Mouse (Mus musculus) midbrain, embryonic 15.5 days (tissue): ENCODE measurements at regions not wholly inside any gene's neighbourhood (a gene's known extent, or its start where the extent isn't known, plus 50 kb on each side); places are given as distances from the start of the nearest gene placed in this dataset.

ENCODE experiments used
- ATAC-seq: fragments of 200-750 bp; cut with Nextera tagmentation; replicated peaks from 2 replicates; pipeline ENCODE4 v1.8.0; 2017; ENCODE audit warnings: moderate TSS enrichment
- H3K27ac ChIP-seq: fragments of 300-500 bp; sonication (generic); 2 replicates; pipeline ENCODE4 v1.5.1; 2015; ENCODE audit warnings: mild to moderate bottlenecking, inconsistent platforms
- H3K27me3 ChIP-seq: fragments of 300-500 bp; sonication (generic); replicated peaks from 2 replicates; pipeline ENCODE4 v1.6.1; 2015; ENCODE audit warnings: inconsistent platforms
- H3K36me3 ChIP-seq: fragments of 300-500 bp; sonication (generic); replicated peaks from 2 replicates; pipeline ENCODE4 v1.6.1; 2015; ENCODE audit warnings: inconsistent platforms
- H3K4me1 ChIP-seq: fragments of 300-500 bp; sonication (generic); 2 replicates; pipeline ENCODE4 v1.6.1; 2015; ENCODE audit warnings: inconsistent platforms
- H3K4me2 ChIP-seq: fragments of 300-500 bp; sonication (generic); 2 replicates; pipeline ENCODE4 v1.6.1; 2015; ENCODE audit warnings: inconsistent platforms, mild to moderate bottlenecking, moderate library complexity
- H3K4me3 ChIP-seq: fragments of 300-500 bp; sonication (generic); 2 replicates; pipeline ENCODE4 v1.5.1; 2015; ENCODE audit warnings: mild to moderate bottlenecking, inconsistent platforms
- H3K9ac ChIP-seq: fragments of 300-500 bp; sonication (generic); 2 replicates; pipeline ENCODE4 v1.6.1; 2015; ENCODE audit warnings: mild to moderate bottlenecking, inconsistent platforms
- H3K9me3 ChIP-seq: fragments of 300-500 bp; sonication (generic); 2 replicates; pipeline ENCODE4 v1.6.1; 2016; ENCODE audit warnings: inconsistent platforms
- WGBS: fragments of 180-500 bp; shearing (Covaris S2); methylation state at CpG from one replicate; pipeline ENCODE4 v1.1.7; 2015; ENCODE audit warnings: mixed read lengths; 5-methylcytosine and 5-hydroxymethylcytosine counted together

DNA sequence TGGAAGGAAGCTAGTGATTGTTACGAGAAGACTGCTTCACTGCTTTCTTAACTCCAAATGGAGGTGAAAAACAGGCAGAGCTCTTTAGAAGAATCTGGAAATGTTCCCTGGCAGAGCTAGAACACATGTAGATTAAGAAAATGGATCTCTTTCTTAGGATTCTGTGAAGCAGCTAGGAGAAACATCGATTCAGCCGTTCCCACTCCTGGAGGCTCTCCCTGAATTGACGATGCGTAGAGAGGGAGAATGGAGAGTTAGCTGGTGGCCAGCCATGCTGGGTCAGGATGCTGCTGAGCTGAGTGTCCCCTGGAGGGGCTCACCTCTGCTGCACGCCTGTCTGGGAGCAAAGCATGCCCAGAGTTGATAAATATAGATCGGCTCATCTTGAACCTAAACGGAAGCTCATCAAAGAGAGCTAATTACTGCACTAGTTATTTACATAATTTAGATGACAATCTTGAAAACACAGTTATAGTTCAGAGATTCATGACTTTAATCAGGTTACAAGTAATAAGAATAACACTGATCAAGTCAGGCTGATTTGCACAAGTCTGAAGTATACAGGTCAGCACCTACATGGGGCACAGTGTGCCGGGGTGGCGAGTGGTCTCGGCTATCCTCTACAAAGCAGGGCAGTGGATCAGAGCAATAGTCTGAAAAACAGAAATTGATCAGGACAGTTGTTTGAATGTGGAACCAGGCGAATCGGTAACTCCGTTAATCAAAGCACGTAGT is 273.0 kb downstream of the Rngtt start:
- H3K9ac ChIP-seq: no peak overlapping the region
- ATAC-seq: no peak
- peaks cover 18% of the 10 kb centered on the region for H3K4me1 ChIP-seq
- H3K9me3 ChIP-seq: no peaks in the 10 kb centered on the region
- 74% methylated on average over 15 of the region's 15 CpGs for WGBS
- H3K36me3 ChIP-seq: no peaks in the 10 kb centered on the region
- no peaks in the 10 kb centered on the region for H3K27me3 ChIP-seq
- H3K27ac ChIP-seq: no peak overlapping the region
- no peak overlapping the region for H3K4me3 ChIP-seq
- no peak overlapping the region for H3K4me2 ChIP-seq

DNA sequence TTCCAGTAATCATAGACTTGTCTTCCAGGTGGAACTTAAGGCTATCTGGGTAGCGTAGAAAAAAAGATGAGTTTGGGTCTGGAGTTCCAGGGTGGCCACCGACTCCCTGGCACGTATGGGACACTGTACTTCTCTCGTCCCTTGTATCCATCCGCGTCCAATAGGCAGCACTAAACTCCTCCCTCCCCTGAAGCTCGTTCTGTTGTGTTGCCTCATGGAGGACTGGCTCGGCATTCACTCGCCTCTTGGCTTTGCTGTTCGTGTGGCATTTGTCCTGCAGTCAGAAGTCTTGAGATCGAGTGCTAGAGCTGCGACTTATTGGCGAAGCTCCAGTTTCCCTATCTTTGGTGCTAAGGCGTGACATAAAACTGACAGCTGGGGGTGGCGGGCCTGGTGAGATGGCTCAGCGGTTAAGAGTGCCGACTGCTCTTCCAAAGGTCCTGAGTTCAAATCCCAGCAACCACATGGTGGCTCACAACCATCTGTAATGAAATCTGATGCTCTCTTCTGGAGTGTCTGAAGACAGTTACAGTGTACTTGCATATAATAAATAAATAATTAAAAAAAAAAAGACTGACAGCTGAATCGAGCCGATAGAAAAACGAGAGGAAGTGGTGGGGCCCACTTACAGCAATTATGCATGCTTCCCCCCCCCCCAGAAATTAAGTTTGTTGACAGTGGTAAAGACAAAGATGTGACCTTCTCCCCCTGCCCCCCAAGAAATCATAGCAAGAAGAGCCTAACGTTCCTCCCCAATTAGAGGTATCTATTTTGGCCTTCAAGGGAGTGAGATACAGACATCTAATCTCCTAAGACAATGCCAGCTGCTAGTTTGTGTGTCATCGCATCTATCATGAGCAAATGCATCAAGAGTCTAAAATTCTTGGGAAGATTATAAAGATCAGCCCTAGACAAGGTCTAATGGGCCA is 274.1 kb downstream of the Rngtt start:
- no peak for ATAC-seq
- Histone ChIP-seq H3K4me2 (no peak overlapping the region), H3K4me1 (peaks cover 22% of the 10 kb centered on the region), H3K4me3 (no peak overlapping the region), H3K9me3 (no peaks in the 10 kb centered on the region), H3K9ac (no peak overlapping the region), H3K27me3 (no peaks in the 10 kb centered on the region), H3K36me3 (no peaks in the 10 kb centered on the region), H3K27ac (no peak overlapping the region)
- 90% methylated on average over 22 of the region's 22 CpGs for WGBS

GRCm38 (mm10) chr4:33585821-33586220 is 275.7 kb downstream of the Rngtt start:
- no peaks in the 10 kb centered on the region for H3K27me3 ChIP-seq
- H3K4me3 ChIP-seq: no peak overlapping the region
- H3K9ac ChIP-seq: no peak overlapping the region
- WGBS: 79% methylated on average over 6 of the region's 6 CpGs
- H3K27ac ChIP-seq: peak overlapping the region; percentile 63; the same call in 1 of the 2 replicates
- no peaks in the 10 kb centered on the region for H3K9me3 ChIP-seq
- H3K4me1 ChIP-seq: peaks cover 26% of the 10 kb centered on the region
- ATAC-seq: no peak
- H3K4me2 ChIP-seq: no peak overlapping the region
- H3K36me3 ChIP-seq: no peaks in the 10 kb centered on the region

DNA sequence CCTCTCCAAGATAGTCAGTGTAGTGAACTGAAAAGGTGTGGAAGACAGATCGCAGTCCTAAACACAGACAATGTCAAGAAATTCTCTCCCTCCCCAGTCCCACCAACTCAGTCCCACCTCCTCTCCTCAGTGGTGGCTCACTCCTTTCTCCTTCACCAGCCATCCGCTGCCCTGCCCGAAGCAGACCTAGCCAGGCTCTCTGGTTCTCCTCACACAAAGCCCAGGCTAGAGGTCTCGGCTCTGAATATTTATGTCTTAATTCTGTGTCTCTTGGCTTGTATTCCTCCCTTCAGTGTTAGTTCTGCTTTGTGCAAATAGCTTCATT is 276.1 kb downstream of the Rngtt start:
- 22% methylated on average over 4 of the region's 4 CpGs for WGBS
- peaks cover 26% of the 10 kb centered on the region for H3K4me1 ChIP-seq
- H3K27me3 ChIP-seq: no peaks in the 10 kb centered on the region
- H3K9ac ChIP-seq: no peak overlapping the region
- H3K27ac ChIP-seq: peak overlapping the region; percentile 63
- H3K36me3 ChIP-seq: no peaks in the 10 kb centered on the region
- no peak overlapping the region for H3K4me3 ChIP-seq
- H3K9me3 ChIP-seq: no peaks in the 10 kb centered on the region
- peak overlapping the region; percentile 46 for H3K4me2 ChIP-seq
- ATAC-seq: peak; percentile 32

DNA sequence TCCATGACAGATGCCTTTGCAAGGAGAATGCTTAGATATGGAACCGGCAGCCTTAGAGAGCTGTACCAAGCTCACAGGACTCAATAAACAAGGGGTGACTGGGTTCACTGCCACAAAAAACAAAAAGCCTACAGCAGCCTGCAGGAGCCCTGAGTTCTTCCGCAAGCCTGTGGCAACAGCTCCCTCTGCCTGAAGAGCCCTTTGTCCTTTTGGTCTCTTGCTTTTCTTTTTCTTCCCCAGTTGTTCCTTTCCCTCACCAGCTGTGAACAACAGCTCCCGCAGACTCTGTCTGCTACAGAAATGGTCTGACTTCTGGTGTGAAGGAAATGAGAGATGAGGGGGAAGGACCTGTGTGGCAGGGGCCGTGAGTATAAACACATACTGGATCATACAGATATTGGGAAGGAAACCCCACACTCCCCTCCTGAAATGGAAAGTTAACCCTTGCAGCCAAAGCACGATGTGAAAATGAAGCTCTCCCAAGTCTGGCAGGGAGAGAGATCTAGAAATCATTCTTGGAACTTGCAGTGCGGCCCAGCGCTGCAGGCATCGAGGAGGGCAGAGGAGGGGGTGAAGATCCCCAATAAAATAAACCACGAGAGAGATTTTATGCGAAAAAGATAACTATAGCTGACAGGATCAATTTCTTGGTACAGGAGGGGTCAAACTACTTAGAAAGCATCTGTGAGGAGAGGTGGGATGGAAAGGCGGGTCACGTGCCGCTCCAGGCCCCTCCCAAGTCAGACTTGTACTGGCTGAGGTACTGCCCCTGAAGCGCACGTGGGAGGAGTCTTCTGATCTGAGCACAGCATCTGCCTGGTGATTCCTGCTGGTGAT is 276.7 kb downstream of the Rngtt start:
- peak overlapping the region; percentile 23 for H3K4me3 ChIP-seq
- 0 out of 2 replicates have a peak overlapping the region, but pooled peaks have one; percentile 5 for H3K9ac ChIP-seq
- WGBS: 5% methylated on average over 15 of the region's 15 CpGs
- no peaks in the 10 kb centered on the region for H3K36me3 ChIP-seq
- peak overlapping the region; percentile 46 for H3K4me2 ChIP-seq
- H3K27me3 ChIP-seq: no peaks in the 10 kb centered on the region
- peak; percentile 86 for ATAC-seq
- no peaks in the 10 kb centered on the region for H3K9me3 ChIP-seq
- peaks cover 26% of the 10 kb centered on the region for H3K4me1 ChIP-seq
- peak overlapping the region; percentile 63 for H3K27ac ChIP-seq

DNA sequence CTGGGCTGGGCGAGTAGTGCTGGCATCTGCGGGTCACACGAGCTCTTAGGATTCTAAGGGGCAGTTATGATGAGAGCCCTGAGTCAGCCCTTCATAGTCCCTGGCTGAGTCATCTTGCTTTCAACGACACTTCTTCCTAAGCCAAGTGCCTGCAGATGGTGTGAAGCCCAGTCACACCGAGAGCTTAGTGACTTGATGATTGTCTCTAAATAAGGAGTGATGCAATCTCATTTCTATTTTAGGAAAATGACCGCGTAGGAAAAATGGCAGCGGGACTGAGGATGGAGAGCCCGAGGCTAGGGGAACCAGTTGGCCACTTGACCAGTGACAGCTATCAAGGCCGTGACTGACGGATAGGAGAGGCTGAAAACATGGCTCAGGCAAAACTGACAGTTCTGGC is 277.6 kb downstream of the Rngtt start:
- peak; percentile 15; the same call in 1 of the 2 replicates for ATAC-seq
- Histone ChIP-seq H3K4me2 (no peak overlapping the region; the same call in 1 of the 2 replicates), H3K4me3 (no peak overlapping the region), H3K9me3 (no peaks in the 10 kb centered on the region), H3K36me3 (no peaks in the 10 kb centered on the region), H3K9ac (no peak overlapping the region), H3K27ac (no peak overlapping the region), H3K4me1 (peaks cover 26% of the 10 kb centered on the region), H3K27me3 (no peaks in the 10 kb centered on the region)
- WGBS: 70% methylated on average over 11 of the region's 11 CpGs

DNA sequence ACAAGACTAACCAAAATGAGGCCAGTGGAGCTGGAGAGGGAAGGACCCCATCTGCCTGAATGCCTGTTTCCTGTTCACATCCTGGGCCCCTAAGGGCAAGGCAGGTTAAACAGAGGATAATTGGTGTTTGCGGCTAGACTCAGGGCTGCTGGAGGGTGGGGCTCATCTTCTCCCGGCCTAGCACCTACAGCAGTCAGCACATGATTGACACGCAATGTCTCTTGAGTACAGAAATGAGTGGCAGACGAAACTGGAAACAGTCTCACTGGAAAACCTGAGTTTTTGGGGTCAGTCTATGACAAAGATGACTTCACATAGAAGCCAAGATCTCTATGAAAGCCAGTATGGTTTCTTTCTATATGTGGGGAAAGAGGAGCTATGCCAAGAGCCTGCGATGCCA is 278.0 kb downstream of the Rngtt start:
- no peak overlapping the region for H3K9ac ChIP-seq
- no peak overlapping the region for H3K27ac ChIP-seq
- no peaks in the 10 kb centered on the region for H3K9me3 ChIP-seq
- no peak for ATAC-seq
- H3K4me3 ChIP-seq: no peak overlapping the region
- no peak overlapping the region for H3K4me2 ChIP-seq
- H3K4me1 ChIP-seq: peaks cover 26% of the 10 kb centered on the region
- no peaks in the 10 kb centered on the region for H3K27me3 ChIP-seq
- H3K36me3 ChIP-seq: no peaks in the 10 kb centered on the region
- 90% methylated on average over 5 of the region's 5 CpGs for WGBS

GRCm38 (mm10) chr4:33589207-33589606 is 279.1 kb downstream of the Rngtt start:
- Histone ChIP-seq H3K4me1 (peaks cover 26% of the 10 kb centered on the region), H3K27me3 (no peaks in the 10 kb centered on the region; the same call in 1 of the 2 replicates), H3K9ac (no peak overlapping the region), H3K4me3 (no peak overlapping the region), H3K27ac (peak overlapping the region; percentile 30; the same call in 1 of the 2 replicates), H3K9me3 (no peaks in the 10 kb centered on the region), H3K4me2 (peak overlapping the region; percentile 33), H3K36me3 (no peaks in the 10 kb centered on the region)
- ATAC-seq: peak; percentile 25; the same call in 1 of the 2 replicates
- WGBS: 5% methylated on average over 8 of the region's 8 CpGs

DNA sequence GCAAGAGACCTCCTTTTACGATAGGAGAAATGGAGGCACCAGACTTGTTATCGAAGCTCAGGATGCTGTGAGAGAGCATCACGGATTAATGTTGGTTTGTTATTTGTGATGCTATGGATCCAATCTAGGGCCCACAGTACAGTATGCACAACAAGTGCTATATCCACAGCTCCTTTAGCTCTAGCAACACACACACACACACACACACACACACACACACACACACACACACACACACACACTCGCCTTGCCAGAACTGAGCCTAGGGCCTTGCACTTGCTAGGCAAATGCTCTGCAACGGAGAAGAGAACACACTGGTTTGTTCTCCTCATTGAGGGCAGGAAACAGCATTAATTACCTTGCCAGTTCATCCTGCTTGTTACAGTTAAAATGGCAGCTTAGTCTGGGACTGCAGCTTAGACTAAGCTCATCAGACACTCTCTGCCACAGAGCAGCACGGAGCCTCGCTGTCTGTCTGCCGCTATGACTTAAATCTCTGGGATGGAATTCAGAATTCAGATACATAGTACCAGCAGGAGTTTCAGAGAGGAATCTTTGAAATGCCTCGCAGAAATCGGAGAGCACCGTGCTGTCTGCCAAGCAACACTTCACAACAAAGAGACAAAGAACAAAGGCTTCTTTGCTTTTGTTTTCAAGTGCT is 285.0 kb downstream of the Rngtt start:
- Histone ChIP-seq H3K9ac (no peak overlapping the region), H3K4me1 (peaks cover 12% of the 10 kb centered on the region), H3K27ac (peak overlapping the region; percentile 72), H3K4me2 (no peak overlapping the region), H3K9me3 (no peaks in the 10 kb centered on the region), H3K27me3 (peaks cover 4% of the 10 kb centered on the region), H3K4me3 (no peak overlapping the region), H3K36me3 (no peaks in the 10 kb centered on the region)
- ATAC-seq: peak; percentile 70
- 28% methylated on average over 10 of the region's 11 CpGs for WGBS

GRCm38 (mm10) chr4:33595763-33596162 is 285.7 kb downstream of the Rngtt start:
- peak overlapping the region; percentile 72 for H3K27ac ChIP-seq
- ATAC-seq: peak; percentile 46

DNA sequence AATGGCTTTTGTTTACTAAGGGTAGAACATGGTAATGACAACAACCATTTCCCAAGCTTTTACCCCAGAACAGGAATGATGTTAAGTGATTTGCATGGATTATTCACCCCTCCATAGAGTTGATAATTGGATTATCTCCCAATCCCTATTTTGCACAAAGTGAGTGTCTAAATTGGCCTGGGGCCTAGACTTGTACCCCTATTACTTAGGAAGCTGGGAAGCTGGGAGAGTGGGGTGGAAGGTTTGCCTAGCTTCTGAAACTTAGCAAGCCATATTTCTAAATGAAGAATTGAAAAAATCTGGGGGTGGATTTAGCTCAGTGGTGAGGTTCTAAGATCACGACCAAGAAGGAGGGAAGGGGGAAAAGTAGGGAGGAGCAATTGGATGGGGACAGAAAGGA is 289.9 kb downstream of the Rngtt start:
- no peak overlapping the region for H3K9ac ChIP-seq
- H3K36me3 ChIP-seq: no peaks in the 10 kb centered on the region
- ATAC-seq: no peak
- H3K4me3 ChIP-seq: no peak overlapping the region
- no peak overlapping the region for H3K4me2 ChIP-seq
- H3K27ac ChIP-seq: no peak overlapping the region
- WGBS: 21% methylated on average over 1 of the region's 1 CpGs
- H3K27me3 ChIP-seq: peaks cover 4% of the 10 kb centered on the region; the same call in 1 of the 2 replicates
- peaks cover 18% of the 10 kb centered on the region for H3K4me1 ChIP-seq
- H3K9me3 ChIP-seq: no peaks in the 10 kb centered on the region

More at GRCm38 (mm10) chr4:33595763-33596162, 285.7 kb downstream of the Rngtt start:
- Histone ChIP-seq H3K9ac (no peak overlapping the region), H3K4me3 (no peak overlapping the region), H3K4me1 (peaks cover 14% of the 10 kb centered on the region), H3K36me3 (no peaks in the 10 kb centered on the region), H3K27me3 (peaks cover 4% of the 10 kb centered on the region), H3K9me3 (no peaks in the 10 kb centered on the region), H3K4me2 (no peak overlapping the region)
- 75% methylated on average over 9 of the region's 9 CpGs for WGBS
